Mouse (Mus musculus): ENCODE measurements around the gene Cx3cl1. TPM values are rescaled to one million over a fixed set of nuclear protein-coding genes. Genes with fewer than 3 reads are reported as not detected.

Cx3cl1 gene
- total RNA-seq, 4 experiments from 2014 or later, result 333 to 386 (median 359) TPM

DNA sequence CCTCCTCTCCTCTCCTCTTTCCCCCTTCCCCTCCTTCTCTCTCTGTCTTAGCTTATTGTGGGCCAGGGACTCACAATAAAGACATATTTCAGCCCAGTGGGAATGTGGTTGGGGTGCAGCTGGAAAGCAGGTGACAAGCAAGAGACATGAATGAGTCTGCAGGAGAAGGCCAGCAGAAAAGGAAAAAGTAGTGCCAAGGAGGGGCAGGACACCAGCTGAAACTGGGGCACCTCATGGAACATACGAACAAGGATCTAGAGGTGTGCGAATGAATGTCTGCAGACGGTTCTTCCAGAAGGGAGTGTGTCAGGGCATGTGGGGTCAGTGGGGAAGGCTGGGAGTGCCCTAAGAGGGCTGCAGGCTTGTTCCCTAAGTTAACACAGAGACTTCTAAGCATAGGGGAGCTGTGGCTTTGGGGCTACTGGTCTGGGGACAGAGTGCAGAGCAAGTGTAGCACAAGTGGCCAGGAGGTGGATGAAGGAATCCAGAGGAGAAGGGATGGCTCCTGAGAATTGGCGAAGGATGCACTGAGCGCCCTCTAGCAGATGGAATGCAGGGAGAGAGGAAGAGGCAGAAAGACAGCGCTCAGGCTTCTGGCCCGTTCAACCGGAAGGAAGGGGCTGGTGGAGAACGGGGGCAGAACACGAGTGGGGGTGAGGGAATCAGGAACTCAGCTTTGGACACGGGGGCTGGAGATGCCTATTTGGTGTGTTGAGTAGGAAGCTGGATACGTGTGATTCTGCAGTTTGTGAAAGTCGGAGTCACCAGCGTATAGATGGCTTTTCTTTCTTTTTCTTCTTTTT, 29.7 kb downstream of the Cx3cl1 start:
- no peak for DNase-seq (ENCODE audit: low spot score in 2 of 2)

DNA sequence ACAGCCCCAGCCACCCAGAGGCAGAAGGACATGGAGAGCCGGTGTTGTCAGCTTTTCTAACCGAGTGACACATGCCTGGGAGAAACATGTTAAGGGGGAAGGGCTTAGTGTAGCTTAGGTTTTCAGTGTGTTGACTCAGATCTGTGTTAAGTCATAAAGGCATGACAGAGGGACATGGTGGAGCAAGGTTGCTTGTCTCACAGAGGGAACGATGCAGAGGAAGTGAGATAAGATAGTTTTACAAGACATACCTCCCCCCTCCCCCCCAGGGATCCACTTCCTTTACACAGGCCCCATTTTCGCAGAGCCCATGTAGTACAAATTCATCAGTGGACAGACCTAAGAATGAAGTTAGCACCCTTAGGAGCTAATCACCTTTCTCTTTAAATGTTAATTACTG, 30.6 kb downstream of the Cx3cl1 start:
- DNase-seq (ENCODE audit: low spot score in 2 of 2), result no peak

DNA sequence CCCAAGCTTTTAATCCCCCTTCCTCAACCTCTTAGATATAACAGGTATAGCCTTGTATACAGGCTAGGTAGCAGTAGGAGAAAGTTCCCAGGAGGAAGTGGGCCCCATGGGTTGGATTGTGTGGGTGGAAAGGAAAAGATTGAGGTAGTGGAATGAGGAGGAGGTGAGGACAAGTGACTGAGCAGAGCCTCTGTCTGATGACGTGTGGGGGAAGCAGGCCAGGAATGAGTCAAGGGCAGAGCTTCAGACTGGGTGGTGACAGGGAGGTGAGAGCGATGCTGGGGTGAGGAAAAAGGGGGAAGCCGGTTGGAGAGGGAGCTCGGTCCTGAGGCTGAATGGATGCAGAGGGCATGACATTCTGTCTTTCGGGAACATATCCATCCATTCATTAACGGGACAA, 31.7 kb downstream of the Cx3cl1 start:
- no peak for DNase-seq (ENCODE audit: low spot score in 2 of 2)

DNA sequence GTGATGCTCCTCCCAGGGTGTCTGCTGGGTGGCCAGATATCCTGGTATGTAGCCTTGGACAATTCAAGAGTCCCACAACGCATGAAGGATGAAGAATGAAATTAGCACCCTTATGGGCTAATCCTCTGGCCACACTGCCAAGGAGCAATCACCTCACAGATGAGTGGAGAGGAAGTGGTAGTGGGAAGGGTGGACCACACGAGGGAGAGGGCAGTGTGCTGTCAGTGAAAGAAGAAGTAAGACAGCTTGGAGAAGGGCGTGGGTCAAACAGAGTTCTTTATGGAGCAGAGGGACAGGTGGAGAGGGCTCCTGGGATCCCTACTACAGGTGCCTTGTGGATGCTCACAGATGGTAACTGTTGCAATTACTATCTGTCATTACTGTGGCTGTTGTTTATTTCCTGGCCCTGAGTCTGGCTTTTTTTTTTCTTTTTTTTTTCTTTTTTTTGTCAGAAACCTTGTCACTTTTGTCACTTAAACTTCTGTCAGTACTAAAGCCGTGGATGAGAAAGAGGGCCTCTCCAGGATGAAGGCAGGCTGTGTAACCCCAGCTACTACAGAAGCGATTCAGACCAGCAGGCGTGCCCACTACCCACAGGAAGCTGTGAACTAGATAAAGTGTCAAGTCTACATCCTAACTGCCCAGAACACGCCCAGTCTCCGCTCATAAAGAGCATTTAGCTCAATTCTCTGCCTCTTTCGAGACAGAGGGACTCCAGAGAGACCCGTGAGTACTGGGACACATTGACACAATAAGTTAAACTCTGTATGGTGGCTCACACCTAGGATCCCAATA, 32.9 kb downstream of the Cx3cl1 start:
- DNase-seq (ENCODE audit: low spot score in 2 of 2), result no peak

DNA sequence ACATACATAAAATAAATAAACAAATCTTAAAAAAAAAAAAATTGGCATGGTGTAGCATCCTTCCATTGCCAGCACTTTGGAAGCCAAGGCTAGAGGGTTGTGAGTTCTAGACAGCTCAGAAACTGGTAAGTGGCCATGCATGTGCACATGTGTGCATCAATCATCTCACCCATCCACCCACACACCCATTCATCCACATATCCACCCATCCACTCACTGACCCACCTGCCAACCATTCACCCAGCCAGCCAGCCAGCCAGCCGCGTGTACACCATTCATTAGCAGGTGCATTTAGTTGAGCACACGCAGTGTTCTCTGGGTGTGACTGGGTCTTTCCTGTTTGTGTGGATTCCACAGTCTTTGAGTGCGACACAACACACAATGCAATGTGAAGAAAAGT, 34.0 kb downstream of the Cx3cl1 start:
- no peak for DNase-seq (ENCODE audit: low spot score in 2 of 2)

DNA sequence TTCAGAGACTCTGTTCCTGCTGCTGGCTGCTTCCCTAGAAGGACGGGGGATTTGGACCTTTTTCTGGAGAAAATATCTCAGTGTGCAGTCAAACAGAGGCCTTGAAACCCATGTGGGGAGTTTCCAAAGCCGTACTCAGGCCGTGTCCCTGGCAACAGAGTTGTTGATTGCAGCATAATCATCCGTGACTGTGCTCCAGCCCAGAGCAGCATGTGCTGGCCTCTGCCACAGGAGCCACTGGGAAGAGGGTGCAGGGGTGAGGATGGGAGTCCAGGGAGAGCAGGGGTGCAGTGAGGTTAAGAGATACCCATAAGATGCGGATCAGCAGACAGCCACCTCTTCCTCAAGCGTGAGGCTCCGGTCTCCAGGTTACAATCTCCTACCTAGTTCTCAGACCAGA, 35.7 kb downstream of the Cx3cl1 start:
- no peak for DNase-seq (ENCODE audit: low spot score in 2 of 2)

DNA sequence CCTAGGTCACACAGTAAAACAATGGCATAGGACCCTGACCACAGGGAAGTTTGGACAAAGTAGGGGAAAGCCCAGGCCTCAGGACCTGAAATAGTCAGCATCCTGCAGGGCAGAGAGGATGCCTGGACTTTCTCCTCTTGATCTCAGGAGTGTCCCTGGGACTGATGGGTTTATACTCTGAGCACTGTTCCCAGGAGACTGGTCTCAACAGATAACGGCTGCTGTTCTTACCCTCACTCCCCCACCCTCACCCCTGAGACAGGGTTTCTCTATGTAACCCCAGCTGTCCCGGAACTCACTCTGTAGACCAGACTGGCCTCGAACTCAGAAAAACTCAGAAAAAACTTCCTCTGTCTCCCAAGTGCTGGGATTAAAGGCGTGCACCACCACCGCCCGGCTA, 36.6 kb downstream of the Cx3cl1 start:
- DNase-seq (ENCODE audit: low spot score in 2 of 2), result no peak

DNA sequence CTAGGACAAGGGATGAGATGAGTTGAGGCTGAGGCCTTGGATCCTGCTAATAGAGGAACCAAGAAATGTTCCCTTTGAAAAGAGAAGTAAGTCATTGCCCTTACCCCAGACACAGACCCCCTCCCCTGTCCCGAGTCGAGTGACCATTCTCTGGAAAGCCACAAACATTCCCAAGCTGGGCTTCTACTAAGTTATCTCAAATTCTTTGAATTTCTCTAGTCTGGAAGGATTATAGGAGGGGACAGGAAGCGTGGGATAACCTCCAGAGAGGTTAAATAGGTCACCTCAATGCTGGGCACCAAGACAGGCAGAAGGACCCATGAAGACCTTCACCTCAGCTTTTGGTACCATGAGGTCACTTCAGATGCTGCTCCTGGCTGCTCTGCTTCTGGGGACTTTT, 38.3 kb downstream of the Cx3cl1 start, which contains the start of gene Ccl17:
TSS of gene Ccl17 (plus strand) at position 301 of the 400 bp plus-strand sequence.
- no peak for DNase-seq (ENCODE audit: low spot score in 2 of 2)

DNA sequence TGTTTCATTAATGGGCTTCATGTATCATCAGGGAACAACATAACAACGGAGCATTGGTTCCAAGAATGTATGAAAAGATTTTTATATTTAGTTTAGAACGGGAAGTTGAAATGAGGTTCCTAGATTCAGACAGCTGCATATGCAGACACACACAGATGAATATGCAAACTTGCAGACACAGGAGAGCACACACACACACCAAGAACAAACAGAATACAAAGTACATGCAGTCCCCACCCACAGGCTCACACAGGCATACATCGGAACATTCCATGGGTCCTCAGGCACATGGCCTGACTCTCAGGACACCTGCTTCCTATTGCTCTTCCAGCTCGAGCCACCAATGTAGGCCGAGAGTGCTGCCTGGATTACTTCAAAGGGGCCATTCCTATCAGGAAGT, 39.0 kb downstream of the Cx3cl1 start:
- no peak for DNase-seq (ENCODE audit: low spot score in 2 of 2)

DNA sequence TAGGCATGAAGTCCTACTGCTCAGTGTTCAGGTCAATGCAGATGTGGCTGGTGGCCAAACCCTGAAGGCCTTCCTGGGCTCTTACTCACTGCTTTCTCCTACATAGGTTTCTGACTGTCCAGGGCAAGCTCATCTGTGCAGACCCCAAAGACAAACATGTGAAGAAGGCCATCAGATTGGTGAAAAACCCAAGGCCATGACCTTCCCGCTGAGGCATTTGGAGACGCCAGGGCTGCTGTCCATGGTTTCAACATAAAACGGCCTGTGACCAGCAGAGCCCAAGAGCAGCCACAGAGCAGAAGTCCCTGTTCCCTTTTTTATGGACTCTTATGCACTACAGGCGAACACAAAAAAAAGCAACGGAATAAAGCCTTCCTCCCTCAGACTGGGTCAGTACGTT, 39.8 kb downstream of the Cx3cl1 start:
- DNase-seq (ENCODE audit: low spot score in 2 of 2), result no peak

DNA sequence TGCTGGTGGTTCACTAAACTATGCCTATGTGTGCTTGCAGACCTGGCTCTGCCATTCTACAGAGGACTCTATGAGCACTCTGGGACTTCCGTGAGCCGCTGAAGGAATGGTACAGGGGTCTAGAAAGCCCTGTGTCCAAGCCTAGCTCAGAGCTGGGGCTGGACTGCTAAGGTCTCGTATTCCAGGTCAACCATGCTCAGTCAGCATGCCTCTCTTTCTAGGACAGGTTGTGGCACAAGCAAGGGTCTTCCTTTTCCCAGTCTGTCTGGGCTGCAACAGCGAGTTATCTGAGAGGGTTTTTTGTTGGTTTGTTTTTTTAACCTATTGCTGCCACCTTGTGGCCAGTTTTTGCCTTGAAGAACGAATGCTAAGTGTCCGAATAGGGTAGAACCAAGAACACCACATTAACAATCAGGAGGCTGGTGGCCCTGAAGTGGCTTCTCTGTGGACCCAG, 40.9 kb downstream of the Cx3cl1 start:
- peak; percentile 83 to 96 for DNase-seq (ENCODE audit: low spot score in 2 of 2)

DNA sequence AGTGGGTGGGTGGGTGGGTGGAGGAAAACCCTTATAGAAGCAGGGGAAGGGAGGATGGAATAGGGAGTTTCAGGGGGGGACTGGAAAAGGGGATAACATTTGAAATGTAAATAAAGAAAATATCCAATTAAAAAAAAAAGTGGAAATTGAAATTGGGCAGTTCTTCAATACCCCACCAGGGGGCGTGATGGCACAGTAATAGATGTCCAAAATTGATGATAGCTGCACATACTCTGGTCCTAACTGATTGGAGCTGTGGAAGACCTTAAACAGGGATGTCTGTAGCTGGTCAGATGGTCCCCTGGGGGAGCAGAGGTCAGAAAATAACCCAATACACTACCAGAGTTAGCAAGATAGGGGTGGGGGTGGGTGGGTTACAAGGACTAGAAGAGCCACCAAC, 42.7 kb downstream of the Cx3cl1 start:
- DNase-seq (ENCODE audit: low spot score in 2 of 2), result no peak

DNA sequence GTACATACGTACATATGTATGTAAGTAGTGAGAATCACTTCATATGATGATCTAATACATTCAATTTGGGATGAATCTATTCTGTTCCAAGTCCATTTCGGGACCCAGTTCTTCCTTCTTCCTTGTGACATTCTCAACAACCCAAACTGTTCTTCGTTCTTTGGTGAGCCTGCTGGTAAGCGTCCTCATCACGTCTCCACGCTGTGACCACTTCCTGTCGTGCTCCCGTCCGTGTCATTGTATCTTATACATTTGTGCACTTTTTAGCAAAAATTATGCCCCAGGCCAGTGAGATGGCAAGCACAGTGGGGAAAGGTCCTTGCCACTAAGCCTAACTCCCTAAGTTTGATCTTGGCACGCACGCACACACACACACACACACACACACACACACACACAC, 46.1 kb downstream of the Cx3cl1 start:
- no peak for DNase-seq (ENCODE audit: low spot score in 2 of 2)

DNA sequence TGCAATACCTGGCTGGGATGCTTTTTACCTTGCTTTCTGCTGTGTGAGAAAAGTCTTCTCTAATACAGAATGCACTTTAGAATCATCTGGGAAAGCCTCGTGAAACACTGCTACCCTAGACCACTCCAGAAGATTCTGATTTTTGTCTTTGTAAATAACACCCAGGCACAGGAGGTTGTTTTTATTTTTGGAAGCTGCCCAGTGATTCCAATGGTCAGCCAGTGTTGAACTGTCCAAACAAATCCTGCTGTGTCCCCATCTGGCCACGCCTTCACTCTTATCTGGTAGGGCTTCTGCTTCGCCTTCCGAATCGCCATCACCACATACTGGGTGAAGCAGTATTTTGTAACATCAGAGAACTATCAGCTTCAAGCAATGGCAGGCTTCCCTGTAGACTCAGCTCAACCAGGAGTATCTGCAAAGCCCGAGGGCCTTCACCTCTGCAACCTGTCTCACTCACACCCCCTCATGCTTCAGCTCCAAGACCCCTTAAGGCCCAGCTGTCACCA, 47.9 kb downstream of the Cx3cl1 start:
- no peak for DNase-seq (ENCODE audit: low spot score in 2 of 2)

DNA sequence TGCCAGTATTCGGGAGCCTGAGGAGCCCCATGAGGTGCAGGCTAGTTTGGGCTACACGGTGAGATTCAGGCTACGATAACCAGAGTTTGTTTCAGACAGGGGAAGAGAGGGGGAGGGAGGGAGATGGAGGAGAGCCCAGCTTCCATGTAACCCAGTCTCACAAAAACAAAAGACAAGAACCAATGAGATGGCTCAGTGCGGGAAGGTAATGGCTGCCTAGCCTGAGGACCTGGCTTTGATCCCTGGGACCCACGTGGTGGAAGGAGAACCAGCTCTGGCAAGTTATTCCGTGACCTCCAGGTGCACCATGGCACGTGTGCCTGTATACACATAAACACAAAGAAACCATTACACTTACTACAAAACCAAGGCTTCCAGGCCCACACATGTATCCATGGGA, 48.7 kb downstream of the Cx3cl1 start:
- no peak for DNase-seq (ENCODE audit: low spot score in 2 of 2)

DNA sequence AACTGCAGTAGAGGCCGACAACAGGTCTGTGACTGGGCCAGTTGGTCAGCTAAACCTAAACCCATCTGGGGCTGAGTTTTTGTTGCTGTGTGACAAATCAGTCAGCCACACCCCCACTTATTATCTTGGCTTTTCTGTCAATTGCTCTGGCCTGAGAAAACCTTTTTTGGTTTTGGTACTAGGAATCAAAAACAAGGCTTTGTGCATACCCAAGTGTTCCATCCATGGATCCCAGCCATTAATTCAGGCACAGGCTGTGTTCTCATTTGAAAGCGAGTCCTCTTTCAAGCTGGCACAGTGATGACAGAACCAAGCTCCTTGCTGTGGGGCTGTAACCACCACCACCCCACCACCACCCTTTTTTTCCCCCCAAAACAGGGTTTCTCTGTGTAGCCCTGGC, 49.6 kb downstream of the Cx3cl1 start:
- DNase-seq (ENCODE audit: low spot score in 2 of 2), result no peak

DNA sequence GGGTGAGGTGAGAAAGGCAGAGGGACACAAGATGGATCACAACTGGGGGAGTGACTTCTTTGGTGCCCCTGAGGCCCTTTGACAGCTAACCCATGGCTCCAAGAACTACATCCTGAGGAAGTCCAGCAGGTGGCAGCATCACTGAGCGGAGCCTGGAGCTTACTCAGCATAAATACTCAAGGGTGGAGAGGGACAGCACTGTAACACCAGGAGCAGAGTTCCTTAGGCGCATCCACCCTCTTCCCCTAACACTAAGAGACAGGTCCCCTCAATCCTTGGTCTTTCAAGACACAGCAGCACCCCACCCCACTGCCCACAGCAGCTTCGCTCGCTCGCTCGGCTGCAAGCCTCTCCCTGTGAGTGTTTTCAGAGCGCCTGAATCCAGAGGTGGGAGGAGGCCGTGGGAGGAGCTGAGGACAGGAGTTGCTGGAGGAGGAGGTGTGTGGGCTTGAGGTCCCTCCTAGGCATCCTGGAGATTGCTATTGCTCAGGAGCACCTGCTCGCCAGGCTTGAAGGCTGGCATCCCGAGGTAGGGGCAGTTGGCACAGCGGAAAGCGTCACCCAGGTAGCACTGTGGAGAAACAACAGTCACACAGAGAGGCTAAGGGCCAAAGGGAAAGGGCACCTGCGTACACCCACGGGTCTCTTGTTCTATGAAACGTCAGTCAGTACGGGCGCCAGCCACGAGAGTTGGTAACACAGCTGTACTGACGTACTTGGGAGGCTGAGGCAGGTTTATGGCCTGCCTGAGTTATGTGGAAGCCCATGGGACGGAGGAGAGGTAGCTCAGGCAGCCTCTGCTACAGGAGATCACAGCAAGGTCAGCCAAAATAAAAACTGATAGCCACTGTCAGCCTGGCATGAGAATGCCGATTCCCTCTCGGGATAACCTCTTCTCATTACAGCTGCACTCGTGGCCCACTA, 51.1 kb downstream of the Cx3cl1 start:
- no peak for DNase-seq (ENCODE audit: low spot score in 2 of 2)

DNA sequence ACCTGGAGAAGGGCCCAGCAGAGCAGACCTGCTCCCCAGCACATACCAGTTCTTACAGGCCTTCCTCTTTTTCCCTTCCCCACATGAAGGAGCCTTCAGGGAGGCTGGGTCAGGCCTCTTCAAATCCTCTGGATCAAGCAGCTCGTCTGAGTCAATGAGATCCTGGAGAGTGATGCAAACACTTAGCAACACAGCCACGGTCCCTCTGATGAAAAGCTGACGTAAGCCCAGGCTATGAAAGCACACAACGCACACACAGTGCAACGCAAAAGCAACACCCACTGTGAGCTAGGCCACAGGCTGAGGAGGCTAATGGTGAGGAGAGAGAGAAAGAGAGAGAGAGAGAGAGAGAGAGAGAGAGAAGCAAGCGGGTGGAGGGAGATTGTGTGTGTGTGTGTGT, 53.4 kb downstream of the Cx3cl1 start:
- no peak for DNase-seq (ENCODE audit: low spot score in 2 of 2)

DNA sequence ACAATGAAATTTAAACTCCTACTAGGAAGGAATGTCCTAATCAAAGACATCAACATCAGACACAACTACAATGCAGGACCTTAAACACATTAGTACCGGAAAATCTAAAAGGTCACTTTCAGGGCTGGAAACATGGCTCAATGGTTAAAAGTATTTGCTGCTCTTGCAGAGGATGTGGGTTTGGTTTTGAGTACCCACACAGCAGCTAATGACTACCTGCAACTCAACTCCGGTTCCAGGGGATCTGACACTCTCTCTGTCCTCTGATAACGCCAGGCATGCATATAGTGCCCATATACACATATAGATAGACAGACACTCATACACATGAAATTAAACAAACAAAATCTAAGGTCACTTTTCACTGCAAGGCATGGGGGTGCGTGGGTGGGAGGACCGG, 54.4 kb downstream of the Cx3cl1 start:
- DNase-seq (ENCODE audit: low spot score in 2 of 2), result no peak

DNA sequence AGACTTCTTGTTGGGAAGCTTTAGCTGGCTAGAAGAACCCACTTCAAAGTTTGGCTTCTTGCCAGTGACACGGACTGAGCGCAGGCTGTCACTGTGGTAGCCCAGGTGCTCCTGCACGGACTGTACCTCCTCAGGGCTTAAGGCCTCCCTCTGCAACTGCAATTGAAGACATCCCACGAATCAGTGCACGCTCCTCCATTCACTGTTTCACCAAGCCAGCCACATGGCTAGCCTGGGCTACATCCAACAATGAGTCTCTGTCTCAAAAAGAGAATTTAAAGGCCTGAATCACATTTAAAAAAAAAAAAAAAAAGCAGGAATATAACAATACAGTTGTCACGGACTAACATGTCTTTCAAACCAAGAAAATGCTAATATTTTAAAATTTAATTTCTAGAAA, 56.5 kb downstream of the Cx3cl1 start:
- no peak for DNase-seq (ENCODE audit: low spot score in 2 of 2)
